Mouse (Mus musculus) embryonic facial prominence, embryonic 15.5 days (tissue): ENCODE data around the gene Exoc7. TPM values are rescaled to one million over a fixed set of nuclear protein-coding genes. Genes with fewer than 3 reads are reported as not detected.

Experiments
- ATAC-seq: fragments of 200-750 bp; cut with Nextera tagmentation; 2 replicates; pipeline ENCODE4 v1.8.0; 2017; ENCODE audit warnings: low read depth, moderate TSS enrichment; ENCODE audit not compliant: insufficient number of reproducible peaks, low FRiP score, low TSS enrichment
- H3K27ac ChIP-seq: fragments of 300-500 bp; sonication (generic); replicated peaks from 2 replicates; pipeline ENCODE4 v1.5.1; 2015; ENCODE audit warnings: mild to moderate bottlenecking, inconsistent platforms
- H3K27me3 ChIP-seq: fragments of 300-500 bp; sonication (generic); 2 replicates; pipeline ENCODE4 v1.6.1; 2015; ENCODE audit warnings: inconsistent platforms
- H3K36me3 ChIP-seq: fragments of 300-500 bp; sonication (generic); 2 replicates; pipeline ENCODE4 v1.6.1; 2015; ENCODE audit warnings: mild to moderate bottlenecking, inconsistent platforms
- H3K4me1 ChIP-seq: fragments of 300-500 bp; sonication (generic); 2 replicates; pipeline ENCODE4 v1.6.1; 2015; ENCODE audit warnings: inconsistent platforms
- H3K4me2 ChIP-seq: fragments of 300-500 bp; sonication (generic); replicated peaks from 2 replicates; pipeline ENCODE4 v1.6.1; 2015; ENCODE audit warnings: mild to moderate bottlenecking, inconsistent platforms
- H3K4me3 ChIP-seq: fragments of 300-500 bp; sonication (generic); replicated peaks from 2 replicates; pipeline ENCODE4 v1.5.1; 2015; ENCODE audit warnings: mild to moderate bottlenecking, inconsistent platforms
- H3K9ac ChIP-seq: fragments of 300-500 bp; sonication (generic); 2 replicates; pipeline ENCODE4 v1.6.1; 2015; ENCODE audit warnings: inconsistent platforms
- H3K9me3 ChIP-seq: fragments of 300-500 bp; sonication (generic); replicated peaks from 2 replicates; pipeline ENCODE4 v1.6.1; 2016; ENCODE audit warnings: inconsistent platforms
- WGBS: fragments of 180-500 bp; shearing (Covaris S2); methylation state at CpG from one replicate; pipeline ENCODE4 v1.1.7; 2015; 5-methylcytosine and 5-hydroxymethylcytosine counted together
- polyA plus RNA-seq: library from polyadenylated mRNA; unstranded; fragments of >200 nt; fragmentation: Nextera tagmentation; extraction: Ambion mirVana; gene quantifications from 2 replicates; pipeline ENCODE4 v1.2.1, GENCODE M21; 2015

Exoc7 gene
- polyA plus RNA-seq, 1 experiment from 2014 or later = 68.8 TPM

GRCm38 (mm10) chr11:116273469-116274044 is 33.5 kb downstream of the Exoc7 start:
- Histone ChIP-seq H3K36me3 (peaks cover 36% of the 10 kb centered on the region), H3K4me1 (peaks cover 26% of the 10 kb centered on the region), H3K27ac (peak overlapping the region; percentile 88), H3K4me2 (peak overlapping the region; percentile 60), H3K27me3 (no peaks in the 10 kb centered on the region), H3K9ac (peak overlapping the region; percentile 95), H3K4me3 (peak overlapping the region; percentile 75), H3K9me3 (no peaks in the 10 kb centered on the region)
- under 1% methylated on average over 39 of the region's 39 CpGs for WGBS
- peak; percentile 44 for ATAC-seq

- peak overlapping the region; percentile 95 for H3K9ac ChIP-seq
- peaks cover 43% of the 10 kb centered on the region for H3K36me3 ChIP-seq
- peaks cover 26% of the 10 kb centered on the region for H3K4me1 ChIP-seq
- peak overlapping the region; percentile 75 for H3K4me3 ChIP-seq
- no peaks in the 10 kb centered on the region for H3K27me3 ChIP-seq
- WGBS = 33% methylated on average over 12 of the region's 12 CpGs
- no peak for ATAC-seq
- no peaks in the 10 kb centered on the region for H3K9me3 ChIP-seq
- peak overlapping the region; percentile 60 for H3K4me2 ChIP-seq
- no peak overlapping the region for H3K27ac ChIP-seq
These were observed 34.2 kb downstream of the Exoc7 start for GRCm38 (mm10) chr11:116272589-116273468.

- Histone ChIP-seq H3K36me3 (peaks cover 73% of the 10 kb centered on the region), H3K27me3 (no peaks in the 10 kb centered on the region), H3K4me3 (no peak overlapping the region), H3K4me1 (peaks cover 23% of the 10 kb centered on the region), H3K9me3 (no peaks in the 10 kb centered on the region), H3K27ac (no peak overlapping the region), H3K9ac (no peak overlapping the region), H3K4me2 (no peak overlapping the region)
- ATAC-seq = no peak
- 83% methylated on average over 8 of the region's 8 CpGs for WGBS
These were observed 37.5 kb downstream of the Exoc7 start for GRCm38 (mm10) chr11:116269560-116269959.

GRCm38 (mm10) chr11:116268313-116268712 is 38.7 kb downstream of the Exoc7 start:
- WGBS = 86% methylated on average over 6 of the region's 6 CpGs

GRCm38 (mm10) chr11:116267637-116268036 is 39.4 kb downstream of the Exoc7 start:
- Histone ChIP-seq H3K9ac (no peak overlapping the region), H3K4me2 (no peak overlapping the region), H3K27me3 (no peaks in the 10 kb centered on the region), H3K4me3 (no peak overlapping the region), H3K4me1 (peaks cover 15% of the 10 kb centered on the region), H3K9me3 (no peaks in the 10 kb centered on the region), H3K27ac (no peak overlapping the region), H3K36me3 (peaks cover 92% of the 10 kb centered on the region)
- no peak for ATAC-seq
- 79% methylated on average over 8 of the region's 8 CpGs for WGBS

More at GRCm38 (mm10) chr11:116268313-116268712, 38.7 kb downstream of the Exoc7 start:
- Histone ChIP-seq H3K4me2 (no peak overlapping the region), H3K4me3 (no peak overlapping the region), H3K9me3 (no peaks in the 10 kb centered on the region), H3K4me1 (peaks cover 21% of the 10 kb centered on the region), H3K27me3 (no peaks in the 10 kb centered on the region), H3K27ac (no peak overlapping the region), H3K36me3 (peaks cover 85% of the 10 kb centered on the region), H3K9ac (no peak overlapping the region)
- no peak for ATAC-seq

GRCm38 (mm10) chr11:116265850-116266249 is 41.2 kb downstream of the Exoc7 start:
- WGBS = 81% methylated on average over 4 of the region's 4 CpGs
- Histone ChIP-seq H3K27me3 (no peaks in the 10 kb centered on the region), H3K9me3 (no peaks in the 10 kb centered on the region), H3K36me3 (peaks cover 94% of the 10 kb centered on the region), H3K9ac (no peak overlapping the region), H3K4me2 (no peak overlapping the region), H3K4me3 (no peak overlapping the region), H3K4me1 (0 out of 2 replicates have a peak, but pooled peaks cover 5% of the 10 kb centered on the region), H3K27ac (no peak overlapping the region)
- no peak for ATAC-seq

GRCm38 (mm10) chr11:116265352-116265751 is 41.7 kb downstream of the Exoc7 start:
- H3K27ac ChIP-seq = no peak overlapping the region
- H3K36me3 ChIP-seq = peaks cover 94% of the 10 kb centered on the region
- no peak overlapping the region for H3K4me3 ChIP-seq
- 84% methylated on average over 11 of the region's 11 CpGs for WGBS
- H3K9me3 ChIP-seq = no peaks in the 10 kb centered on the region
- no peaks in the 10 kb centered on the region for H3K27me3 ChIP-seq
- no peak overlapping the region for H3K9ac ChIP-seq
- H3K4me1 ChIP-seq = 0 out of 2 replicates have a peak, but pooled peaks cover 5% of the 10 kb centered on the region
- H3K4me2 ChIP-seq = no peak overlapping the region
- no peak for ATAC-seq

- Histone ChIP-seq H3K9me3 (no peaks in the 10 kb centered on the region), H3K27me3 (no peaks in the 10 kb centered on the region), H3K4me2 (no peak overlapping the region), H3K9ac (no peak overlapping the region), H3K4me3 (no peak overlapping the region), H3K27ac (peak overlapping the region; percentile 17; the same call in 1 of the 2 replicates), H3K4me1 (peaks cover 13% of the 10 kb centered on the region; the same call in 1 of the 2 replicates), H3K36me3 (peaks cover 92% of the 10 kb centered on the region)
- WGBS = 61% methylated on average over 7 of the region's 7 CpGs
- no peak for ATAC-seq
These were observed 46.8 kb downstream of the Exoc7 start for GRCm38 (mm10) chr11:116260259-116260658.

- 86% methylated on average over 8 of the region's 8 CpGs for WGBS
- H3K4me1 ChIP-seq = peaks cover 16% of the 10 kb centered on the region; the same call in 1 of the 2 replicates
- H3K9me3 ChIP-seq = no peaks in the 10 kb centered on the region
- H3K36me3 ChIP-seq = peaks cover 95% of the 10 kb centered on the region
- H3K4me2 ChIP-seq = no peak overlapping the region
- no peak for ATAC-seq
- H3K27ac ChIP-seq = no peak overlapping the region
- no peak overlapping the region for H3K4me3 ChIP-seq
- no peak overlapping the region for H3K9ac ChIP-seq
- no peaks in the 10 kb centered on the region for H3K27me3 ChIP-seq
These were observed 47.6 kb downstream of the Exoc7 start for GRCm38 (mm10) chr11:116259461-116259860.

- H3K9ac ChIP-seq = no peak overlapping the region
- no peak overlapping the region for H3K4me3 ChIP-seq
- H3K27ac ChIP-seq = peak overlapping the region; percentile 78
- H3K27me3 ChIP-seq = no peaks in the 10 kb centered on the region
- H3K4me1 ChIP-seq = peaks cover 16% of the 10 kb centered on the region; the same call in 1 of the 2 replicates
- no peak for ATAC-seq
- WGBS = 67% methylated on average over 9 of the region's 9 CpGs
- no peak overlapping the region for H3K4me2 ChIP-seq
- H3K36me3 ChIP-seq = peaks cover 92% of the 10 kb centered on the region
- H3K9me3 ChIP-seq = no peaks in the 10 kb centered on the region
These were observed 50.9 kb downstream of the Exoc7 start for GRCm38 (mm10) chr11:116255982-116256675.
